Mouse (Mus musculus): ENCODE results near the gene Gm20388. TPM values are rescaled to one million over a fixed set of nuclear protein-coding genes. Genes with fewer than 3 reads are reported as not detected.

Gm20388 gene
- polyA plus RNA-seq, 1 experiment = 10.6 TPM

DNA sequence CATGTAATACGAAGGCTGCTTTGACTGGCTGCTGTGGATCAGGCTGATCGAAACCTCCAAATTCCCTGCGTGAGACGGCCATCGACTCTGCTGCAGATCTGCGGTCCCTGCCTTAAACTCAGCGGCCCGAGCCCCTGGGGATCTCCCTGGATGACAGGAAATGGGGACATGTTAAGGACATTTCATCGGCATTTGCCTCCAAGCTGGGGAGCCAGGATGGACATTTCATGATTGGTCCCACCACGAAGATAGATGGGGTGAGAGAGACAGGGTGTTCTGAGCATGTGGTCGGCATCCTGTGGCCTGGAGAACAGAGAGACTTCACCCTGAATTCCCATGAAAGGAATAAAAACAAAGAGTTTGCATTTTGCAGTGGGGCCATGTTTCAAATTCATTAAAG lies 1484.7 kb downstream of the Gm20388 start:
- 74% methylated on average over 11 of the region's 11 CpGs for WGBS
- Histone ChIP-seq H3K4me3 (replicated peaks; ENCODE audit: control insufficient read depth, low read depth, low read length) (no peak overlapping the region), H3K4me1 (ENCODE audit: control insufficient read depth, insufficient read depth, low read length) (no peaks in the 10 kb centered on the region), H3K27ac (ENCODE audit: control insufficient read depth, insufficient read depth, low read depth, low read length, poor library complexity) (no peak overlapping the region)
- TF ChIP-seq POLR2A (IDR thresholded peaks at IDR 0.05; ENCODE audit: borderline replicate concordance, control insufficient read depth, low read depth, low read length) (no peak), CTCF (IDR thresholded peaks at IDR 0.05; ENCODE audit: control insufficient read depth, insufficient read depth, low read length) (no peak)

DNA sequence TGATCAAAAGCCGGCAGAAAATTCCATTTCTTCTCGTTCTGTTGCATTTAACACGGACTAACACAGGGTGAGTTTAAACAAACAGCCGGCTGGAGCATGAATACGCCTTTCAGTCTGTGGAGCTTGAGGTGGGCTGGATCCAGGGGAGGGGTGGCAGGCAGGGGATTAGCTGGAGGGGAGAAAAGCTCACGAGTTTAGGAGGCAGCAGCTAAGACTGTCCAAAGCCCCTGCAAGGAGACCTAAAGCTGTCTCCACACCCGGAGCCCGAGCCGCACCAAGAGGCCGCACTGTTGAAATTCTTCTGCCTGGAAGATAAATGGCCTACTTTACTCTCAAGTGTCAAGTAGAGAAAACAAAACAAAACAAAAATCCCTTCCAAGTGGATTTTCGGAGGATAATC lies 1485.5 kb downstream of the Gm20388 start:
- TF ChIP-seq POLR2A (IDR thresholded peaks at IDR 0.05; ENCODE audit: borderline replicate concordance, control insufficient read depth, low read depth, low read length) (no peak), CTCF (IDR thresholded peaks at IDR 0.05; ENCODE audit: control insufficient read depth, insufficient read depth, low read length) (no peak)
- 68% methylated on average over 11 of the region's 11 CpGs for WGBS
- H3K4me3 ChIP-seq (replicated peaks; ENCODE audit: control insufficient read depth, low read depth, low read length) = no peak overlapping the region
- no peaks in the 10 kb centered on the region for H3K4me1 ChIP-seq (ENCODE audit: control insufficient read depth, insufficient read depth, low read length)
- H3K27ac ChIP-seq (ENCODE audit: control insufficient read depth, insufficient read depth, low read depth, low read length, poor library complexity) = no peak overlapping the region

DNA sequence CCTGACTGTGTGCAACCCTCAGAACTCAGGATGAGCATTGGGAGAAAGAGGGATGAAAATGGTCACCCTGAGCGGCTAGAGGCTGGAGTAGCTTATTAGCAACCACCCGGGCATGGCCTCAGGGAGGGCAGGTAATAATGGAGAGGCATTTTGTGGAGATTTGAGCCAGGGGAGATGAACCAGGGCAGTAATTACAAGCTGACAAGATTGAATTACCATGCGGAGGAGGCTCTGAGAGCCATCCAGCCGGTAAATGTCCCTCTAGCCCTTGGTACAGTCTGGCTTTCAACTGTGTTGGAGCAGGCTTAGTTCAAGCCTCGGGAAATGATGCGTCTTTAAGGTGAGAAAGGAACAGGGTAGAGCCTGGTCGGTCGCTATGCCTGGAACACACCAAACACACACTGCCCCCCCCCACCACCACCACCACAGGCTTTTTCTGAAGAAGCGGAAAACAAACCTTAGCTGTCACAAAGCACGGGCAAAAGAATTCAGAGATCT lies 1486.6 kb downstream of the Gm20388 start:
- Histone ChIP-seq H3K4me1 (ENCODE audit: control insufficient read depth, insufficient read depth, low read length) (no peaks in the 10 kb centered on the region), H3K27ac (ENCODE audit: control insufficient read depth, insufficient read depth, low read depth, low read length, poor library complexity) (no peak overlapping the region), H3K4me3 (replicated peaks; ENCODE audit: control insufficient read depth, low read depth, low read length) (no peak overlapping the region)
- 77% methylated on average over 10 of the region's 10 CpGs for WGBS
- TF ChIP-seq CTCF (IDR thresholded peaks at IDR 0.05; ENCODE audit: control insufficient read depth, insufficient read depth, low read length) (no peak), POLR2A (IDR thresholded peaks at IDR 0.05; ENCODE audit: borderline replicate concordance, control insufficient read depth, low read depth, low read length) (no peak)

DNA sequence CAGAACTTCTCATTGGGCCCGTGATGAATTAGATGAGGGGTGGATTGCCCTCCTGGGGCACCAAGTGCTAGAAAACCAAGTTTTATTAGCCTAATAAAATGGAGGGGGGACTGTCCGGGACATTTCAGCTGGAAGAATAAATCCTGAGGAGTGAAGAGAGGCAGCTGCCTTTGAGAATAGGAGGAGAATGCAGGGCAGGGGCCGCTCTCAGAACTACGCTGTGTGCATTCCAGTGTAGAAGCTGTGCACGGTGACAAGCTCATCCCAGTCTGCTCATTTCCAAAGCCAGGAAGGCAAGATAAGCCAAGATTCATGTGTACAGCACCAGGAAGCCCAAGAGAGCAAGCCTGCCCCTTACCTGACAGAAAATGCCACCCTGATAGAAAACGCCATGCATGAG lies 1487.4 kb downstream of the Gm20388 start:
- H3K27ac ChIP-seq (ENCODE audit: control insufficient read depth, insufficient read depth, low read depth, low read length, poor library complexity) = no peak overlapping the region
- no peaks in the 10 kb centered on the region for H3K4me1 ChIP-seq (ENCODE audit: control insufficient read depth, insufficient read depth, low read length)
- WGBS = 74% methylated on average over 6 of the region's 6 CpGs
- H3K4me3 ChIP-seq (replicated peaks; ENCODE audit: control insufficient read depth, low read depth, low read length) = no peak overlapping the region
- TF ChIP-seq CTCF (IDR thresholded peaks at IDR 0.05; ENCODE audit: control insufficient read depth, insufficient read depth, low read length) = no peak
- no peak for TF ChIP-seq POLR2A (IDR thresholded peaks at IDR 0.05; ENCODE audit: borderline replicate concordance, control insufficient read depth, low read depth, low read length)

DNA sequence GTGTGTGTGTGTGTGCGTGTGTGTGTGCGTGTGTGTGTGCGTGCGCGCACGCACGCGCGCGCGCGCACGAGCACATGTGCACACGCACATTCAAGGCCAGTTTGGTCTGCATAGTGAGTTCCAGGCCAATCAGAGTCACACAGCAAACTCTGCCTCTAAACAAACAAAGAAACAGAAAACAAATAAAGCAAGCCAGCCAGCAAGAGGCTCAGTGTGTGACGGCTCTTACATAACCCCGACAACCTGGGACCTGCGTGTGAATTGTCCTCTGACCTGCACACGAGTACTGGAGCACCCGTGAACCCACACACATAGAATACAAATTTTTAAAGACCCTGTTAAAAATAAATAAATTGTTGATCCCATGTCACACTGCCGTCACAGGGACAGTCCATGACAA lies 1488.1 kb downstream of the Gm20388 start:
- Histone ChIP-seq H3K27ac (ENCODE audit: control insufficient read depth, insufficient read depth, low read depth, low read length, poor library complexity) (no peak overlapping the region), H3K4me1 (ENCODE audit: control insufficient read depth, insufficient read depth, low read length) (no peaks in the 10 kb centered on the region), H3K4me3 (replicated peaks; ENCODE audit: control insufficient read depth, low read depth, low read length) (no peak overlapping the region)
- no peak for TF ChIP-seq POLR2A (IDR thresholded peaks at IDR 0.05; ENCODE audit: borderline replicate concordance, control insufficient read depth, low read depth, low read length)
- no peak for TF ChIP-seq CTCF (IDR thresholded peaks at IDR 0.05; ENCODE audit: control insufficient read depth, insufficient read depth, low read length)
- 89% methylated on average over 20 of the region's 20 CpGs for WGBS

DNA sequence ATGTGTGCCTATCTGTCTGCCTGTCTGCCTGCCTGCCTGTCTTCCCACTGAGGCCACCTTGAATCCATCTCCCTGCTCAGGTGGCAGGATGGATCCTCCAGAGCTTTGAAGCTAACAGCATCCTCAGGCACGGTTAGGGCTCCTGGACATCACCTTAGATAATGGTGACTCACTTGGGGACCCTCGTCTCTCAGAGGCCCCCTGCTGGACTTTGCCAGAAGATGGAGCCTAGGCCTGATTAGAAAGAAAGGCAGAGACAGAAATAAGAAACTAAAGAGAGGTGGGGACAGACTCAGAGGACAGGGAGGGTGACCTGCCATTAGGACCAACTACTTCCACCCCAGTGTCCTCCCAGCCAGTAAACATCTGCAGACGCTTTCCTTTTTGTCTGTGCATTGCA lies 1488.5 kb downstream of the Gm20388 start:
- TF ChIP-seq CTCF (IDR thresholded peaks at IDR 0.05; ENCODE audit: control insufficient read depth, insufficient read depth, low read length) (no peak), POLR2A (IDR thresholded peaks at IDR 0.05; ENCODE audit: borderline replicate concordance, control insufficient read depth, low read depth, low read length) (no peak)
- 49% methylated on average over 3 of the region's 3 CpGs for WGBS
- Histone ChIP-seq H3K27ac (ENCODE audit: control insufficient read depth, insufficient read depth, low read depth, low read length, poor library complexity) (no peak overlapping the region), H3K4me1 (ENCODE audit: control insufficient read depth, insufficient read depth, low read length) (no peaks in the 10 kb centered on the region), H3K4me3 (replicated peaks; ENCODE audit: control insufficient read depth, low read depth, low read length) (no peak overlapping the region)

DNA sequence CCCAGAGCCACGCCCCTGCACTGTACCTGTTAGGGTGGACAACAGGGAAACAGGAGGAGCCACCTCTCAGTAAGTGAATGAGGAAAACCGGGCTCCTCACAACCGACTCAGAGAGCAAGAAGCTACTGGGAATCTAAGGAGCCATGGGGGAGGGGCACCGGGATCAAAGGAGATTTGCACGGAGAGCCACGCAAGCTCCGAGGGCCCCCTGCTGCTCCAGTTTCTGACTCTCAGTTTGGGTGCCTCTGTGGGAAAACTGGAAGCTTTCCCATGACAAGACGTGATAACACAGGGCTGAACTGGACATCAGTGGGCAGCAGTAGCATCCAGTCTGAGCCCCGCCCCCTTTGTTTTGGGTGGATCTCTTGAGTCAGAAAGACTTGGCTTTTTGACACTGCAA lies 1489.9 kb downstream of the Gm20388 start:
- H3K27ac ChIP-seq (ENCODE audit: control insufficient read depth, insufficient read depth, low read depth, low read length, poor library complexity) = no peak overlapping the region
- no peaks in the 10 kb centered on the region for H3K4me1 ChIP-seq (ENCODE audit: control insufficient read depth, insufficient read depth, low read length)
- no peak overlapping the region for H3K4me3 ChIP-seq (replicated peaks; ENCODE audit: control insufficient read depth, low read depth, low read length)
- WGBS = 46% methylated on average over 9 of the region's 9 CpGs
- TF ChIP-seq POLR2A (IDR thresholded peaks at IDR 0.05; ENCODE audit: borderline replicate concordance, control insufficient read depth, low read depth, low read length) = no peak
- TF ChIP-seq CTCF (IDR thresholded peaks at IDR 0.05; ENCODE audit: control insufficient read depth, insufficient read depth, low read length) = no peak

DNA sequence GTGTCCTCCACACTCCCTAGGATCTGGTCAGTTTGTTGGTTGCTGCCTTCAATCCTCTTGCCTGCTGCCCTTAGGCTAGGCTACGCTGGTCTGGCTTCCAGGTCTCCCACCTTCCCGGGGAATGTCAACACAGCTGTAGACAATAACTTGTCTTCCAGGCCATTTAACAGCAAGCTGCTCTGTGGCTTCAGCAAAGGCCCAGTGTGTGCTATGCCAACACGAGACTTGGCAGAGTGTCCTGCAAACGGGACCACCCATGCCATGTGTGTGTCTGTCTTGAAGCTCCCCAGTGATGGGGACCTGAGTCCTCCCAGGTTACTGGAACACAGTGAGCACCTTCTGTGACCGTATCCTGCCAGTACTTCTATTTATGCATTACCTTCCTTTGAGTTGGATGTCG lies 1493.2 kb downstream of the Gm20388 start:
- H3K27ac ChIP-seq (ENCODE audit: control insufficient read depth, insufficient read depth, low read depth, low read length, poor library complexity) = no peak overlapping the region
- H3K4me3 ChIP-seq (replicated peaks; ENCODE audit: control insufficient read depth, low read depth, low read length) = no peak overlapping the region
- WGBS = 80% methylated on average over 6 of the region's 6 CpGs
- TF ChIP-seq CTCF (IDR thresholded peaks at IDR 0.05; ENCODE audit: control insufficient read depth, insufficient read depth, low read length) (no peak), POLR2A (IDR thresholded peaks at IDR 0.05; ENCODE audit: borderline replicate concordance, control insufficient read depth, low read depth, low read length) (no peak)
- no peaks in the 10 kb centered on the region for H3K4me1 ChIP-seq (ENCODE audit: control insufficient read depth, insufficient read depth, low read length)

DNA sequence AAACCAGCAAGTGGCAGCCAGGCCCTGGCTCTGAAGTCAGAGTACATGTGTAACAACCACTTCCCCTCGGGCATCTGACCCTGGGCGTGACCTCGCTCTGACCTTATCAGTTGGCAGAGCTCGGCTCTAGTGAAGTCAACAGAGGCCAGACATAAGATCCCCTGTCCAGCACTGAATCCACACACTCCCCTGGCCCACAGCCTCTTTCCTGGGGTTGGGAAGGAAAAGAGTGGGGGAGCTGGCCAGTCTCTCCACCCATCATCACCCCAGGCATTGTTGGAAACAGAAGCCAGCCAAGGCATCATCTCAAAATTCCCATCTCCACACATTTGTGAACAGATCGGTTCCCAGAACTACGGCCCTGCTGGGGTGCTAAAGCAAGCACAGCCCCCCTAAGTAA lies 1507.4 kb downstream of the Gm20388 start:
- TF ChIP-seq POLR2A (IDR thresholded peaks at IDR 0.05; ENCODE audit: borderline replicate concordance, control insufficient read depth, low read depth, low read length) (no peak), CTCF (IDR thresholded peaks at IDR 0.05; ENCODE audit: control insufficient read depth, insufficient read depth, low read length) (no peak)
- 63% methylated on average over 6 of the region's 6 CpGs for WGBS
- Histone ChIP-seq H3K4me3 (replicated peaks; ENCODE audit: control insufficient read depth, low read depth, low read length) (no peak overlapping the region), H3K27ac (ENCODE audit: control insufficient read depth, insufficient read depth, low read depth, low read length, poor library complexity) (no peak overlapping the region), H3K4me1 (ENCODE audit: control insufficient read depth, insufficient read depth, low read length) (no peaks in the 10 kb centered on the region)

Data from bone marrow, adult 2 months (tissue).